Mouse (Mus musculus): Measurements from ENCODE around the gene Eif1ad. TPM values are rescaled to one million over a fixed set of nuclear protein-coding genes. Genes with fewer than 3 reads are reported as not detected.
A peak's percentile ranks its signal among the peaks of the same experiment; 100 is the strongest.
"Not testable (repeated sequence)": the region's sequence is repeated elsewhere in the genome, so short reads cannot be mapped to it uniquely, and the experiment has no call there.

Eif1ad gene
- polyA plus RNA-seq, 1 experiment, result 17.4 TPM

DNA sequence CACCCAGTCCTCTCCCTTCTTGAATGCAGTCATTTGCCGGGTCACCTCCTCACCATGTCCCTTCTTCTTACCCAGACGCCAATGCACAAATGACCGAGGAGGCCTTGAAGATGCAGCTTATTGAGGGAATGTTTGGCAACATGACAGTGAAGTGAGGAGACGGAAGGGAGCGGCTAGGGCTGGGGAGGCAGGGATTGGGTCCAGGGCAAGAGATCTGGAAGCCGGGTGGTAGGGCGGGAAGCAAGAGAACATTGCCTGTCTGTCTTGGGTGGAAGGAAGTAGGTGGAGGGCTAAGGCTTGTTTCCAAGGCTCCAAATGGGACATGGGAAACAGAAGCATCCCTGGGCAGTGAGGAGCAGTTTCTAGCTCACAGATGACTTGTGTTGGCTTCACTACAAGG, 25.2 kb upstream of the Eif1ad start:
- no peak overlapping the region for H3K27ac ChIP-seq (ENCODE audit: insufficient read depth, low read length)
- 88% methylated on average over 7 of the region's 7 CpGs for WGBS
- H3K4me1 ChIP-seq (ENCODE audit: control insufficient read depth, insufficient read depth, insufficient read length), result no peaks in the 10 kb centered on the region
- TF ChIP-seq CTCF (IDR thresholded peaks at IDR 0.05; ENCODE audit: extremely low read depth, insufficient read depth, insufficient read length, insufficient replicate concordance), result no peak
- no peak for TF ChIP-seq POLR2A (IDR thresholded peaks at IDR 0.05; ENCODE audit: low read depth, low read length)
- no peak for DNase-seq (ENCODE audit: low read depth in 1 of 2, low spot score in 2 of 2)
- H3K4me3 ChIP-seq (ENCODE audit: extremely low read depth, insufficient read depth, insufficient read length), result no peak overlapping the region
- H3K36me3 ChIP-seq (ENCODE audit: control insufficient read depth, insufficient read depth, low read length), result no peaks in the 10 kb centered on the region
- H3K27me3 ChIP-seq (ENCODE audit: control insufficient read depth, insufficient read depth, low read length), result no peaks in the 10 kb centered on the region

DNA sequence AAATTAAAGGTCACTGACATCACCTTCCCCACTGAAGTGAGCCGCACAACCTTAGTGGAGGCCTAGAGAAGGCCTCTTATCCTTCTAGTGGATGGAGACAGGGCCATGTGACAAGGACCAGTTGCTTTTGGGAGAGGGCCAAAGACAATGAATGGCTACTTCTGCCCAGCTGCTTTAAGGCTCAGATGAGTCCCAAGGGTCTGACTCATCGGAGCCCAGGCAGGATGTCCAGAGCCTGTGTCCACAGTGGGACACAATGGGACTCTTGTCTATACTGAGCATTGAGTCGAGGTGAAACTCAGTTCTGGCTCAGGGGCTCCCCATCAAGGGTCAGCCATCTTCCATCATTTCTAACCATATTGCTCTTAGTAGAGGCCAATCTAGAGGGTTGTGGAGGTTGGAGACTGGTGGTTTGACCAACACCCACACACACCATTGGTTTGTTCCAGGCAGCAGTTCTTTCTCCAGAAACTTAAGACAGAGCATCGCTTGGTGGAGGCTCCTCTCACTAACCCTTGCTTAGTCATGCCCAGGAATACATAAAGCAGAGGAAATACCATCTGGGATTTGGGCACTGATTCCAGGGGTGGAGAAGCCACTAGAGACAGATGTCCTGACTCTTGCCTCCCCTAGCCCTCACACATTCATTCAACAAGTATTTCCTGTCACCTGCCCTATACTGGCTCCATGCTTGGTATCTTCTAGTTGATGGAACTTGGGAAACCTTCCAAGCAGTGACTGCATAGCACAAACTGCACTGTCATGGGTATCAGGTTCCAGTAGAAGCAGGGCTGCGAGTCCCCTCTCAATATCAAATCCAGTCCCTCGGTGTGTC, 21.0 kb upstream of the Eif1ad start:
- H3K4me1 ChIP-seq (ENCODE audit: control insufficient read depth, insufficient read depth, insufficient read length), result peaks cover 2% of the 10 kb centered on the region
- H3K4me3 ChIP-seq (ENCODE audit: extremely low read depth, insufficient read depth, insufficient read length), result no peak overlapping the region
- H3K27ac ChIP-seq (ENCODE audit: insufficient read depth, low read length), result no peak overlapping the region
- no peak for DNase-seq (ENCODE audit: low read depth in 1 of 2, low spot score in 2 of 2)
- H3K27me3 ChIP-seq (ENCODE audit: control insufficient read depth, insufficient read depth, low read length), result no peaks in the 10 kb centered on the region
- WGBS, result 78% methylated on average over 6 of the region's 6 CpGs
- no peaks in the 10 kb centered on the region for H3K36me3 ChIP-seq (ENCODE audit: control insufficient read depth, insufficient read depth, low read length)
- no peak for TF ChIP-seq POLR2A (IDR thresholded peaks at IDR 0.05; ENCODE audit: low read depth, low read length)
- TF ChIP-seq CTCF (IDR thresholded peaks at IDR 0.05; ENCODE audit: extremely low read depth, insufficient read depth, insufficient read length, insufficient replicate concordance), result no peak

DNA sequence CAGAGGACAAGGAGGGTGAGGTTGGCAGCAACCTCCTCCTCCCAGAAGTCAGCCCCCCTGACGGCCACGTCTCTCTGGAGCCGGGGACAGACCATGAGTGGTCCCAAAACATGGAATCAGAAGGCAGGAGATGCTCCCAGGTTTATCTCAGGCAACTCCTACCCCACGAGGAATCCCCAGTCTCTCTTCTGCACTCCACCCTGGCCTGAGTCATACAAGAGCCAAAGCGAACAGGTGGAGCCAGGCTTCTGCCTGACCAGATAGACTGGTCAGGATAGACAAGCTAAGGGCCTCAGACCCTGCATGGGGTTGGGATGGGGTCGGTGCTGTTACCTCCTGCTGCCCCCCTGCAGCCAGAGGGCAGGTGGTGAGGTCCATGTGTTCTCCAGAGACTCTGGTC, 18.5 kb upstream of the Eif1ad start:
- no peak for TF ChIP-seq CTCF (IDR thresholded peaks at IDR 0.05; ENCODE audit: extremely low read depth, insufficient read depth, insufficient read length, insufficient replicate concordance)
- TF ChIP-seq POLR2A (IDR thresholded peaks at IDR 0.05; ENCODE audit: low read depth, low read length), result no peak
- no peaks in the 10 kb centered on the region for H3K36me3 ChIP-seq (ENCODE audit: control insufficient read depth, insufficient read depth, low read length)
- no peak for DNase-seq (ENCODE audit: low read depth in 1 of 2, low spot score in 2 of 2)
- H3K4me1 ChIP-seq (ENCODE audit: control insufficient read depth, insufficient read depth, insufficient read length), result peaks cover 2% of the 10 kb centered on the region
- 82% methylated on average over 6 of the region's 6 CpGs for WGBS
- no peaks in the 10 kb centered on the region for H3K27me3 ChIP-seq (ENCODE audit: control insufficient read depth, insufficient read depth, low read length)
- no peak overlapping the region for H3K4me3 ChIP-seq (ENCODE audit: extremely low read depth, insufficient read depth, insufficient read length)
- no peak overlapping the region for H3K27ac ChIP-seq (ENCODE audit: insufficient read depth, low read length)

DNA sequence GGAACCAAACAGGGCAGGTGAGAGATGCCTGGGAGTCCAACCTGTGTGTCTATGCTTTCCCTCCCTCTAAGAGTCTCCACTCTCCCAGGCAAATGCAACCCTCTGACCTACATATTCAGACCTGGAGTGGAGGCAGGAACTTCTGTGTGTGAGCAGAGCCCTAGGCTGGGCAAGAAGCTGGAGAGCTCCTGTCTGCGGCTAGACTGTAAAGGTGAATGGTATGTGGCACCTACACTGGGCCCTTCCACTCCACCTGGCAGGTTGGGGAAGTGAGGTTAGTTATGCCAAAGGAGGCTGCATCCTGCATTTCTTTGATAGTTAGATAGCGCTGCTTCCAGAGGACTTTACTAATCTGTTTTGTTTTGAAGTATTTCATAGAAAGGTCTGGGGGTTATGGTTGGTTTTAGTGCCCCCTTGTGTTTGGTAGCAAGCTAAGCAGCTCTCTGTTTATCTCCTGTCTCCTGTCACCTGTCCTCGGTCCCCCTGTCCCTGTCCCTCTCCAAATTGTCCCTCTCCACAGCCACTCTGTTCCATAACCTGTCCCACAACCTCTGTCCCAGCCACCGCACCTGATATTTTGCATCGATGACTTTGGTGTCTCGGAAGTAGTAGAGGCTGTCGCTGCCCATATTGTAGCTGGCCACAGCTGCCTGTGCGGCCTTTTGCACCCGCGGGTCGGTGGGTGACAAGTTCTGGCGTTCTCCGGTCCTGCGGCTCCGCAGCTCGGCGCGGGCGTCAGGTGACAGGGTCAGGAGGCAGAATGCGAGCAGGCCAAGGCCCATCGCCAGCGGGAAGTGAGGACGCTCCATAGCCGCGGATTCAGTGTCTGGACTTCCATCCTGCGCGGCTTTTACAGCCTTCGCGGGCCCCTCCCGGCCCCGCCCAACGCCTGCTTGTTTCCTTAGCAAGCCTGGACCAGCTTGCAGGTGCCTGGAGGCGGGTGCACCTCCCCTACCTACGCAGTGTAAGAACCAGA, 17.7 kb upstream of the Eif1ad start:
- peak in 1 of 2 experiments; percentile 21 for DNase-seq (ENCODE audit: low read depth in 1 of 2, low spot score in 2 of 2)
- peaks cover 2% of the 10 kb centered on the region for H3K4me1 ChIP-seq (ENCODE audit: control insufficient read depth, insufficient read depth, insufficient read length)
- H3K36me3 ChIP-seq (ENCODE audit: control insufficient read depth, insufficient read depth, low read length), result no peaks in the 10 kb centered on the region
- peak overlapping the region; percentile 39; the same call in 1 of the 2 replicates for H3K4me3 ChIP-seq (ENCODE audit: extremely low read depth, insufficient read depth, insufficient read length)
- no peak for TF ChIP-seq CTCF (IDR thresholded peaks at IDR 0.05; ENCODE audit: extremely low read depth, insufficient read depth, insufficient read length, insufficient replicate concordance)
- WGBS, result 7% methylated on average over 34 of the region's 34 CpGs
- H3K27ac ChIP-seq (ENCODE audit: insufficient read depth, low read length), result no peak overlapping the region
- no peaks in the 10 kb centered on the region for H3K27me3 ChIP-seq (ENCODE audit: control insufficient read depth, insufficient read depth, low read length)

DNA sequence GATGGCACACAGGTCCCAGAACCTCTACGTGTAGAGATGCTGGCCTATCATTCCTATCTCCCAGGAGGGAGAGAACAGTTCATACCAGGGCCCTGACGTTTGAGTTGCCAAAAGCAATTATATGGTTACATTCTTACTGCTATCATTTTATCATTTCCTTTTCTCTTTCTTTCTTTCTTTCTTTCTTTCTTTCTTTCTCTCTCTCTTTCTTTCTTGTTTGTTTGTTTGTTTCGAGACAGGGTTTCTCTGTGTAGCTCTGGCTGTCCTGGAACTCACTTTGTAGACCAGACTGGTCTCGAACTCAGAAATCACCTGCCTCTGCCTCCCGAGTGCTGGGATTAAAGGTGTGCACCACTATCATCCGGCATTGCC, 17.1 kb upstream of the Eif1ad start, which contains the start of gene Cst6:
Gene Cst6, minus strand, starts transcription at position 73 of the 372 bp plus-strand sequence.
- not testable (repeated sequence) for H3K27me3 ChIP-seq (ENCODE audit: control insufficient read depth, insufficient read depth, low read length); H3K27ac ChIP-seq (ENCODE audit: insufficient read depth, low read length); DNase-seq (ENCODE audit: low read depth in 1 of 2, low spot score in 2 of 2); H3K4me1 ChIP-seq (ENCODE audit: control insufficient read depth, insufficient read depth, insufficient read length); H3K36me3 ChIP-seq (ENCODE audit: control insufficient read depth, insufficient read depth, low read length)
- 72% methylated on average over 6 of the region's 6 CpGs for WGBS
- H3K4me3 ChIP-seq (ENCODE audit: extremely low read depth, insufficient read depth, insufficient read length), result peak within 1 kb of the TSS; percentile 39; the same call in 1 of the 2 replicates

DNA sequence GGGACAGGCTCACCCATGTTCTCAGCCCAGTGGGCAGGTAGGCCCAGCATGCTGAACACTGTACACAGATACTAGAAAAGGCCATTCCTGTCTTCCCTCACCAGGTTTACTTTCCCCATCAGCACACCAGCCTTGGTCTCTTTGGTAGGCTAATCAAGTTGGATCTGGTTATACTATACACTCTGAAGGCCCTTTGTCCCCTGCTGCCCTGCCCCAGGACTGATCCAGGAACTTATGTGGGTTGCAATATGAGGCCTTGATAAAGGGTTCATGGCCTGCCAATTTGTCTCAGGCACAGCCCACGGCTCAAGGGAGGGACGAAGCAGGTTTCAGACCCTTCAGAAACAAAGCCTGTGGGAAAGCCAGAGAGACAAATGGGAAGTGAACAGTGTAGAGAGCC, 12.9 kb upstream of the Eif1ad start:
- WGBS, result 77% methylated on average over 2 of the region's 2 CpGs

More for the DNA sequence above, 12.9 kb upstream of the Eif1ad start:
- H3K36me3 ChIP-seq (ENCODE audit: control insufficient read depth, insufficient read depth, low read length), result no peaks in the 10 kb centered on the region
- DNase-seq (ENCODE audit: low read depth in 1 of 2, low spot score in 2 of 2), result no peak
- H3K27ac ChIP-seq (ENCODE audit: insufficient read depth, low read length), result no peak overlapping the region
- H3K4me3 ChIP-seq (ENCODE audit: extremely low read depth, insufficient read depth, insufficient read length), result no peak overlapping the region
- peaks cover 2% of the 10 kb centered on the region for H3K4me1 ChIP-seq (ENCODE audit: control insufficient read depth, insufficient read depth, insufficient read length)
- H3K27me3 ChIP-seq (ENCODE audit: control insufficient read depth, insufficient read depth, low read length), result no peaks in the 10 kb centered on the region
- TF ChIP-seq POLR2A (IDR thresholded peaks at IDR 0.05; ENCODE audit: low read depth, low read length) (no peak), CTCF (IDR thresholded peaks at IDR 0.05; ENCODE audit: extremely low read depth, insufficient read depth, insufficient read length, insufficient replicate concordance) (no peak)
